Mouse (Mus musculus) thymus, postnatal 36 days (tissue): ENCODE results near the gene Rinl.

ENCODE experiments used
- DNase-seq, 2 experiments: peaks; one replicate each; pipeline ENCODE4 v3.0.0; 2022; ENCODE audit warnings: mixed read lengths in 2 of 2

Rinl gene

GRCm38 (mm10) chr7:28810107-28811066, 21.6 kb downstream of the Rinl start:
- peak; percentile 97 to 99 for DNase-seq

GRCm38 (mm10) chr7:28811228-28811627, 22.5 kb downstream of the Rinl start:
- DNase-seq = peak; percentile 95 to 98

- DNase-seq = no peak
Observed at GRCm38 (mm10) chr7:28811640-28812275, 23.0 kb downstream of the Rinl start.

GRCm38 (mm10) chr7:28812436-28812835, 23.7 kb downstream of the Rinl start:
- no peak for DNase-seq

GRCm38 (mm10) chr7:28812949-28813348, 24.2 kb downstream of the Rinl start:
- no peak for DNase-seq

- no peak for DNase-seq
Observed at GRCm38 (mm10) chr7:28814306-28815034, 25.7 kb downstream of the Rinl start.

- DNase-seq = no peak
Observed at GRCm38 (mm10) chr7:28815230-28815629, 26.5 kb downstream of the Rinl start.

GRCm38 (mm10) chr7:28816201-28816600, 27.4 kb downstream of the Rinl start:
- no peak for DNase-seq

GRCm38 (mm10) chr7:28816920-28817319, 28.2 kb downstream of the Rinl start:
- no peak for DNase-seq

- DNase-seq = no peak
Observed at GRCm38 (mm10) chr7:28817524-28817923, 28.8 kb downstream of the Rinl start.

GRCm38 (mm10) chr7:28817957-28818356, 29.2 kb downstream of the Rinl start:
- no peak for DNase-seq

GRCm38 (mm10) chr7:28818436-28818835, 29.7 kb downstream of the Rinl start:
- DNase-seq = peak in 1 of 2 experiments; percentile 38

- DNase-seq = no peak
Observed at GRCm38 (mm10) chr7:28818861-28819452, 30.2 kb downstream of the Rinl start.

GRCm38 (mm10) chr7:28819571-28819970, 30.8 kb downstream of the Rinl start:
- DNase-seq = no peak

GRCm38 (mm10) chr7:28820358-28821260, 31.8 kb downstream of the Rinl start:
- DNase-seq = no peak

GRCm38 (mm10) chr7:28821261-28821831, 32.6 kb downstream of the Rinl start:
- no peak for DNase-seq

- no peak for DNase-seq
Observed at GRCm38 (mm10) chr7:28822556-28822955, 33.8 kb downstream of the Rinl start.

- no peak for DNase-seq
Observed at GRCm38 (mm10) chr7:28822993-28823903, 34.5 kb downstream of the Rinl start.

- no peak for DNase-seq
Observed at GRCm38 (mm10) chr7:28823932-28824331, 35.2 kb downstream of the Rinl start.
